Mouse (Mus musculus) lung, postnatal 14 days (tissue): ENCODE data around the gene Wdr74.

Source experiments
- DNase-seq: peaks from one replicate; pipeline ENCODE4 v3.0.0; 2021

The Wdr74 gene

GRCm38 (mm10) chr19:8747368-8747767, 11.7 kb downstream of the Wdr74 start:
- DNase-seq, result no peak

GRCm38 (mm10) chr19:8755652-8756051, 20.0 kb downstream of the Wdr74 start:
- no peak for DNase-seq

DNA sequence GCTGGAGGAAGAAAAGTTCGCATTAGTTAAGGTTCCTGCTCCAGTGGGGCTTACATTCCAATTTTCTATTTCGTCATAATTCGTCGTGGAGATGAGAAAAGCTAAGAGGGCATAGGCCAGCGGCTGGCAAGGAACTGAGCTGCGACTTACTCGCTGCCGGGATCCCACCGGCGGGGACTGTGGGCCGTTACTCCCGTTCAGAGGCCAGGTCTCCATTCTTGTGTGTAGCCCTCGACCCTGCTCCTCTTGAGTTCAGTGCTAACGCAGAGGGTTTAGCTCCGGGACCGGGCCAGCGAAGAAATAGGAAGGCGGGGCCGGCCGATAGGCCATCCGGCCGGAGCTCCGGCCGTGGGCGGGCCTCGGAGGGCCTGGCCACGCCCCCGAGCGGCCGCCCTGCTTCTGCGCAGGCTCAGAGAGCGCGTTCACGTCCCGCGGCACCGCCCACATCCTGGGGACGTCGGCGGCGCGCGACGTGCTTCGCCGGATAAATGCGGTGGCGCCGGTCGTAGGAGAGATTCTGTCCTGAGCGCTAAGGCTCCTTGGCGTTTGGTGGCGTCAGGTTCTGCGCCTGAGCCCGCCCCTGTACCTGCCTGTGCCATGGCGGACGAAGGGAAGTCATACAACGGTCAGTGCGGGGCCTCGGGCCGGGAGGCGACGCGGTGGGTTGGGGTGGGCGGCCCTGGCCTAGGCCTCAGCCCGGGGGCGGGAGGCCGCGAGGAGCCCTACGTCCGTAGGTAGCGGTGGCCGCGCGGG, 21.2 kb downstream of the Wdr74 start, which contains the start of gene Nxf1:
Gene Nxf1 (plus strand): TSS at position 439 of the 753 bp plus-strand sequence.
- peak; percentile 96 for DNase-seq

- DNase-seq, result no peak
Observed at GRCm38 (mm10) chr19:8757471-8757998, 21.9 kb downstream of the Wdr74 start.

DNA sequence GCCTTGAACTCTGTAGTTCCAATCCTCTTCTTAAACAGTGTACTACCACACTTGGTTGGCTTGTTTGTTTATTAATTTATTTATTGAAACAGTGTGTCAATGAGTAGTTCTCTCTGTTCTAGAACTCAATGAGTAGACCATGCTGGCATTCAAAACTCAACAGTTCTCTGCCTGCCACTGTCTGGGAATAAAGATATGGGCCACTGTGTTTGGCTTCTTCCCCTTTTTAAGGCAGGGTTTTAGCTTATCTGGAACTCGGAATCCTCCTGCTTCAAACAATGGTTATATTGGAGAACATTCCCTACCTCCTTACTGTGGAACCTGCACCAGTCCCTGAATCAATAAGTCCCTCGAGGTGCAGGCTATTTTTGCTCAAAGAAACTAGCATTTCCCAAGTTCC, 23.3 kb downstream of the Wdr74 start:
- no peak for DNase-seq

DNA sequence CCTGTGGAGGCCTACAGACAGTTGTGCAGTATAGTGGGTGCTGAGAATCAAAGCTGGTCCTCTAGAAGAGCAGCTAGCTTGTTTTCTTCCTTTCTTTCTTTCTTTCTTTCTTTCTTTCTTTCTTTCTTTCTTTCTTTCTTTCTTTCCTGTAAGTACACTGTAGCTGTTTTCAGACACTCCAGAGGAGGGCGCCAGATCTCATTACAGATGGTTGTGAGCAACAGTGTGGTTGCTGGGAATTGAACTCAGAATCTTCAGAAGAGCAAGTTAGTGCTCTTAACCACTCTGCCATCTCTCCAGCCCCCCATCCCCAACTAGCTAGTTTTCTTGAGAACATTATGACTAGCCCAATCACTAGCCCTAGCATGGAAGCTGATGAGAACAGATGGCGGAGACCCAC, 25.1 kb downstream of the Wdr74 start:
- no peak for DNase-seq

DNA sequence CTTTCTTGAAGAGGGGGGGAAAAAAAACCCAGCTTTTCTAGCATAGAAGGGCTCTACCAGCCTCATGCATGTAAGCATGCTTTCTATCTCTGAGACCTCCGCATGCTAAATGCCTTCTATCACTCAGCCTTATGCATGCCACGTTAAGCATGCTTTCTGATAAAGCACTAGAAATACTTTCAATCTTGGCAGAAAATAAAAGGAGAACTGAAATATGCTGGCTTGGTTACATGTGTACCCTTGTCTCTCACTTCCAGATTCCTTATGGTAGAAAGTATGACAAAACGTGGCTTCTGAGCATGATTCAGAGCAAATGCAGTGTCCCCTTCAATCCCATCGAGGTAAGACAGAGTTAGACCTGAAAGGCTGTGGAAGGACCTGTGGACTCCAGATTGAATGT, 27.6 kb downstream of the Wdr74 start:
- DNase-seq, result no peak

DNA sequence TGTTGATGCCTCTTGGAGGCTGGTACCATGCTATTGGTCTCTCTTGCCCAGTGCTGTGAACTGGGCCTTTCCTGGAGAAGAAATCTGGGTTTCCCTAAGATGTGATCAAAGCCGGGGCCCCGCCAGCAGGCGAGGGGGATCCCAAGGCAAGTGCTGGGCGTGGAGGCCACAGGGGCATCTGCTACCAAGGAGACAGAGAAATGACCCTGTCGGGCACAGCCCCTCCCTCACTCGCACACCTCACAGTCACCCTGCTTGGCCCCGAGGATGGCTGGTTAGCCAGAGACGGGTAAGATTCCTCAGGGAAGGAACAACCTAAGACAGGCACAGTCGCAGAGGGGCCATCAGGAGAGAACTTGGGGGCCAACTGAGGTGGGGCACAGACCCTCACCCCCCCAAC, 29.9 kb downstream of the Wdr74 start:
- no peak for DNase-seq

DNA sequence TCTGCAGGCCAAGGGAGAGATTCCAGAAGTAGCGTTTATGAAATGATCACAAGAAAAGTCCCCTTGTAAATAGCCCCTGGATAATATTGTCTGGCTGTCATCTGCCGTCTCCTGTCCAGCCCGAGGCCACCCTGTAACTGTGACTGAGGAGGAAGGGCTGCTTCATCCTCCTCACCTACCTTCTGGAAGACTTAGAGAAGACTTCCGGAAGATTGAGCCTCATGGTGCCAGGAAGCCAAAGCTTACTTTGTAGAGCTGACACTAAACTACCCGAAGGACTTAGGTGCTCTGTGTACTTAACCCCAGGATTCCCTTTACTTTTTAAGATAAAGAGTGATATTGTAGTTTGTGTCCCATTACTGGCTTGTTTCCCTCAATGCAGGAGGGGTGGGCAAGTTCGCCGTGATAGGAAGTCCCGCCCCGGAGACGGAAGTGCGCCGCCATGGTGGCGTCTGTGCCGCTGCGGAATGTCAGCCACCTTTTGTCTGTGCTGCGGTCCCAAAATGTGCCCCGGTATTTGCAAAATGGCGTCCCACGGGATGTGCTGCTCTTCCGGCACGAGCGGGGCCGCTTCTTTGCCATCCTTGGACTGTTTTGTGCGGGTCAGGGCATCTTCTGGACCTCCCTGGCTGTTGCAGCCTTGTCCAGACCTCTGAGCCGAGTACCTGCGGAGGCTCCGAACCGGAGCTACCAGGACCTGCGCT, 35.1 kb downstream of the Wdr74 start, which contains the start of gene Tmem223:
Gene Tmem223 (plus strand): TSS at position 430 of the 704 bp plus-strand sequence.
- DNase-seq, result peak; percentile 84

DNA sequence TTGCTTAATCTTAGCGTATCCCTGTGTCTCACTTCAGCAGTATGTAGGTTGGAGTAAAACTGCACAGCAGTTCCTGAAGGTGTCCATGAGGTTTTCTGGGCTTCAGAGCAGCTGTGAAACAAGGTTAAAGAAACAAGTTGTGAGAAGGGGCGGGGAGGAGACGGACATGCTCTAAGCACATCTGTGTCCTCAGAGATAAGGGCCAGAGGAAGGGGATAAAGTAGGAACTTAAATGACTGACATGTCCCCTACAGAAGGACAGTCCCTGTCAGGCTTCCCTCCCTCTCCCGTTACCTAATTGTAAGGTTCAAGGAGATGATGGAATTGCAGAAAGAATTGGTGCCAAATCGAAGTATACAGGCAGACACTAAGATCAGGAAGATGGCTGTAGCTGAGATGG, 37.4 kb downstream of the Wdr74 start:
- no peak for DNase-seq

DNA sequence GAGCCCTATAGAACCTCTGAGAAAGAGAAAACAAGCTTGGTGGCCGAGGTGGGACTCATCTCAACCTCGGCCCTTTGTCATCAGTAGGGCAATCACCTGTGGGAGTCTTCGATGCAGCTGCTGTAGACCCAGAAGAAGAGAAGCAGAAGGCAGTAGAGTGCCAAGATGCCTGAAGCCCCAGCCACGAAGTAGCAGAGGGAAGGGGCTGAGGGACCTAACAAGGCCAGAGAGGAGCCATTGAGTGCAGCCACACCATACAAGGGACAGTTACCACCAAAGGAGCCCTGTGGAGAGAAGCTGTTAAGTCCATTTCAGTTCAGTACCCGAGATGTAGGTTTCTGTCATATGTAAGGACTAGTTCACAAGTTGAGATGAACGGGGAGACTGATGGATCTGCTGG, 37.8 kb downstream of the Wdr74 start:
- DNase-seq, result no peak

GRCm38 (mm10) chr19:8774086-8774835, 38.6 kb downstream of the Wdr74 start, which contains the start of gene Tmem179b:
Tmem179b (minus strand) TSS chr19:8774467.
- peak; percentile 98 for DNase-seq

DNA sequence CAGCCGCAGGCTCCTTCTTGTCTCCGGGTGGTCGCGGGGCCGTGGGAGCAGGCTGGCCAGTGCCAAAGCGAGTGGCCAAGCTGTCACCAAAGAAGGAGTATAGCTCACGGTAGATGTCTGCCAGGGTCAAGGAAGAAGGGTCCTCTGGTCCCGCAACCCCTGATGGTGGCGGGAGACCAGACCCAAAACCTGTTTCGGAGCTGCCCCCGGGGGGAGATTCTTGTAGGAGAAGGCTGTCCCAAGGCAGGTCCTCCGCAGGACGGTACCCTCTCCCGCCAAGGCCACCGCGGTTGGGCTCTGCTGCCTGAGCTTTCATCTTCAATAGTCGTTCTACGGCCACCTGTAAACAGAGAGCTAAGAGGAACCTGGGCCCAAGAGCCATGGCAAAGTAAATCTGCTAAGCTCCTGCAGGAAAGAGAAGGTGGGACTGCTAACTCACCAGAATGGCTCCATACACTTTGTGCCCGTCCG, 39.4 kb downstream of the Wdr74 start:
- peak; percentile 10 for DNase-seq

- DNase-seq, result peak; percentile 91
Observed at GRCm38 (mm10) chr19:8786008-8786781, 50.6 kb downstream of the Wdr74 start, which contains the start of gene Taf6l. Taf6l (minus strand) TSS chr19:8786417.

DNA sequence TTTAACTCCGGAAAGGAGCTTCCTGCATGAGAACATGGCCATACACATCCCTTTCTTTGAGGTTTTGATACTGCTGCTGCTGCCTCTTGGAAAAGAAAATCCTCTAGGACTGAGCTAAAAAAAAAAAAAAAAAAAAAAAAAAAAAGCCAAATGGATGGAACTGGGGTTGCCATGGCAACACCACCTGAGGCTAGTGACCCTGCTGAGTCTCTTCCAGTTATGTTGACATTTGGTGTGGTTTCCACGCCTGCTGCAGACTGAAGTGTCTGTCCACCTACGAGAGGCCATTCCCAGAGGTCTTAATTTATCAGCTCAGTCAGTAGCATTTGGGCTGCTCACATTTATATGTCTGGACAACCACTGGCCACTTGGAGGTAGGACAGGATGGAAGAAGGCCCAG, 52.9 kb downstream of the Wdr74 start:
- no peak for DNase-seq

DNA sequence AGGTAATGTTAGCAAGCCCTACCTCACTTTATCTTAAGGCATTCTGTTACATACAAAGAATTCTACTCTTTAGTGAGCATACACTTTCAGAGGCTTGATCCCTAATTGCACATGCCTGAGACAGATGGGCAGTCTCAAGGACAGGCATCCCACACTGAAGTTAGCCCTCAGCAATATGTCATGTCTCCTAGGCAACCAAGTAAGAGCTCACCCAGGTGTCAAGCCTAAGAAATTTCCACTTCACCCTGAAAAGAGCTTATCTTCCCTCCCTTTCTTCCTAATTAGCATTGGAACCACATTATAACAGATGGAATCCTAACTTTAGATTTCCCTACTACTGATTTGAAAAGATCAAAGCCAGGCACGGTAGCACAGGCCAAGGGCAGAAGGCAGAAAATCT, 53.5 kb downstream of the Wdr74 start:
- DNase-seq, result no peak

DNA sequence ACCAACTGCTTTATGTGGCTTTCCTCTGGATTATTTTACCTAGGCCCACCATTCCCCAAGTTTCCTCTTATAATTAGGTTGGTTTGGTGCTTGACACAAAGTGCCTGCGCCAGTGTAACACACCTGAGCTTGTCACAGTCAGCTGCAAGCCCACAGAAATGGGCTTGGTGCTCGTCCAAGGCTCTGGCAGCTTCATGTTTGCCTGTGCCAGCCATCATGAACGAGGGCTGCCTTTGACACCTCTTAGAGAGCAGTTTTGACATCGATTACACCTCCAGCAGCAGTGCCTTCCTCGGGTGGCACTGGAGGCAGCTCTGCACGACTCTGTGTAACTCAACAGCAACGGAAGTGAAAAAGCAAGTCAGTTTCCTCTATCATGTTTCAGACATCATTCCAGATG, 54.5 kb downstream of the Wdr74 start:
- no peak for DNase-seq
